Mouse (Mus musculus): ENCODE results near the gene Zfp982. TPM values are rescaled to one million over a fixed set of nuclear protein-coding genes. Genes with fewer than 3 reads are reported as not detected.
"Not testable (repeated sequence)": the region's sequence is repeated elsewhere in the genome, so short reads cannot be mapped to it uniquely, and the experiment has no call there.

Zfp982 gene
- polyA plus RNA-seq (2015; fragmentation: Nextera tagmentation; extraction: Ambion mirVana), result 6.6 and 6.9 TPM in 2 replicates

- not testable (repeated sequence) for H3K4me3 ChIP-seq (ENCODE audit: low read length); H3K9ac ChIP-seq (replicated peaks; ENCODE audit: low read length); H3K36me3 ChIP-seq (ENCODE audit: insufficient read depth, low read length); ATAC-seq (ENCODE audit: low FRiP score, low TSS enrichment); H3K27me3 ChIP-seq (ENCODE audit: insufficient read depth, low read length); H3K4me2 ChIP-seq (replicated peaks; ENCODE audit: low read depth, low read length); H3K4me1 ChIP-seq (ENCODE audit: insufficient read depth, low read length); H3K27ac ChIP-seq (ENCODE audit: low read length)
- WGBS, result 86% methylated on average over 7 of the region's 7 CpGs
- peaks cover 41% of the 10 kb centered on the region for H3K9me3 ChIP-seq (ENCODE audit: low read length)
These were observed at the start of gene Zfp982 for GRCm38 (mm10) chr4:147492117-147492516. TSS of gene Zfp982 (plus strand) at chr4:147492417.

DNA sequence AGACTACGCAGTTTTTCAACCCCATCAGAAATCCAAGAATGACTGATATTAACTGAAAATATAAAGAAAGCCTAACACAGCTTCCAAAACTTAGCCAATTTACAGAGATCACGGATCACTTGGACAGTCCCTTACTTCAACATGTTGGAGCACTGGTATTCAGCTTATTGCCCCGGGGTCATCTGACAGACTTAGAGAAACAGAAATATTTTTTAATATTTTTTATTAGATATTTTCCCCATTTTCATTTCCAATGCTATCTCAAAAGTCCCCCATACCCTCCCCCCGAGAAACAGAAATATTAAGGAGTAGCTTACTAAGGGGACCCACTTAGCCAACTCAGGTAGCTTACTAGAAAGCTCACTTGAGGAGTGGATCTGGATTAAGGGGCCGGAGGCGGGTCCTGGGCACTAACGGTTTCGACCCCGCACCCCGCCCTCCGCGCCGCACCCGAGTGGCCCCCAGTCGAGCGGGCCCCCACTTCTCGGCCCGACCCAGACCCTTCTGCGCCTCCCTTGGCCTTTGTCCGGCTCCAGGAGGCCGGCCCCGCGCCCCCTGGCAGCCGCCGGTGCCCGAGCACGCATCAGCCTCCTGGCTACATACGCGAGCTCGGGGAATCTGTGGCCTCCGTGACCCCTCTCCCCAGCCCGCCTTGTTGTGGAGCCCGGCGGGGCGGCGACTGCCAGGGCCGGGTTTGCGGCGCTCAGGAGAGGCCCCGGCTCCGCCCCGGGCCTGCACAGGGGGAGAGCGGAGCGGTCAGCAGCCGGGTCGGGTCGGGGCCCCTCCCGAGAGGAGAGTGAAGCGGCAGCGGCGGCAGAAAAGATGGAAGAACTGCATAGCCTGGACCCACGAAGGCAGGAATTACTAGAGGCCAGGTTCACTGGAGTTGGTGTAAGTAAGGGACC lies 49.3 kb upstream of the Zfp982 start:
- H3K9me3 ChIP-seq (ENCODE audit: low read length); H3K36me3 ChIP-seq (ENCODE audit: insufficient read depth, low read length); H3K4me1 ChIP-seq (ENCODE audit: insufficient read depth, low read length); H3K27me3 ChIP-seq (ENCODE audit: insufficient read depth, low read length): not testable (repeated sequence)
- peak; percentile 100 for ATAC-seq (ENCODE audit: low FRiP score, low TSS enrichment)
- Histone ChIP-seq H3K27ac (ENCODE audit: low read length) (peak overlapping the region; percentile 34; the same call in 1 of the 2 replicates), H3K4me3 (ENCODE audit: low read length) (peak overlapping the region; percentile 63), H3K9ac (replicated peaks; ENCODE audit: low read length) (peak overlapping the region; percentile 92), H3K4me2 (replicated peaks; ENCODE audit: low read depth, low read length) (peak overlapping the region; percentile 90)
- WGBS, result 7% methylated on average over 52 of the region's 52 CpGs

DNA sequence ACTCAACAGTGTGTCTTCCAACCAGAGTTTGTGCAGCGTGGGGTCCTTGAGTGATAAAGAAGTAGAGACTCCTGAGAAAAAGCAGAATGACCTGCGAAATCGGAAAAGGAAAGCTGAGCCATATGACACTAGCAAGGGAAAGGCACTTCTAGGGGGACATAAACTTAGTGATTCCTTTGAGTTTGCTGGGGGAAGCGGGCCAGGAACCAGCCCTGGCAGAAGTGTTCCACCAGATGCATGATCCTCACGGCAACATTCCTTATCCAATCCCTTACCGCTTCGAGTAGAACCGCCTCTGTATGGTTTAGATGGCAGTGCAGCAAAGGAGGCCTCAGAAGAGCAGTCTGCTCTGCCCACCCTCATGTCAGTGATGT lies 48.7 kb upstream of the Zfp982 start:
- not testable (repeated sequence) for H3K27ac ChIP-seq (ENCODE audit: low read length); H3K4me1 ChIP-seq (ENCODE audit: insufficient read depth, low read length); H3K27me3 ChIP-seq (ENCODE audit: insufficient read depth, low read length); H3K36me3 ChIP-seq (ENCODE audit: insufficient read depth, low read length); H3K9me3 ChIP-seq (ENCODE audit: low read length); ATAC-seq (ENCODE audit: low FRiP score, low TSS enrichment)
- peak overlapping the region; percentile 63 for H3K4me3 ChIP-seq (ENCODE audit: low read length)
- peak overlapping the region; percentile 90 for H3K4me2 ChIP-seq (replicated peaks; ENCODE audit: low read depth, low read length)
- WGBS, result 40% methylated on average over 8 of the region's 8 CpGs
- H3K9ac ChIP-seq (replicated peaks; ENCODE audit: low read length), result peak overlapping the region; percentile 92

DNA sequence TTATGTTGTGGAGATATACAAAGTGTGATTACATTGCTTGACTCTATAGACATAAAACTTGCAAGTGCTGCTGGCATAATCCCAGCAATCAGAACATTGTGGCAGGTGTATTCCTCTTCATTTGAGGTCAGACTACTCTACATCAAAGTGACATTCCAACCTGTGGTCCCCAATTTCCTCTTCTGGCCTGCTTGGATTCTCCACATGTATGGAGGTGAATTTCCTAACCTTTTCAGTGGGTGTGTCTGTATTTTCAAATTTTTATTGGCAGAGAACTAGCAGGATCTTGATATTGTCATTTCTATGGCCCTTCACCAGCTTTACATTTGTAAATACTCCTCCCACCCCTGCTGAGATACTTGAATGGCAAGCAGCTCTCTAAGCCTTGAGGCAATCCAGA lies 46.8 kb upstream of the Zfp982 start:
- H3K4me2 ChIP-seq (replicated peaks; ENCODE audit: low read depth, low read length); H3K27ac ChIP-seq (ENCODE audit: low read length); ATAC-seq (ENCODE audit: low FRiP score, low TSS enrichment); H3K9ac ChIP-seq (replicated peaks; ENCODE audit: low read length); H3K4me3 ChIP-seq (ENCODE audit: low read length); H3K27me3 ChIP-seq (ENCODE audit: insufficient read depth, low read length); H3K36me3 ChIP-seq (ENCODE audit: insufficient read depth, low read length); H3K4me1 ChIP-seq (ENCODE audit: insufficient read depth, low read length); H3K9me3 ChIP-seq (ENCODE audit: low read length): not testable (repeated sequence)

GRCm38 (mm10) chr4:147448358-147448757 lies 43.9 kb upstream of the Zfp982 start:
- Histone ChIP-seq H3K4me3 (ENCODE audit: low read length) (no peak overlapping the region), H3K4me1 (ENCODE audit: insufficient read depth, low read length) (no peaks in the 10 kb centered on the region), H3K9me3 (ENCODE audit: low read length) (peaks cover 6% of the 10 kb centered on the region), H3K27me3 (ENCODE audit: insufficient read depth, low read length) (no peaks in the 10 kb centered on the region), H3K36me3 (ENCODE audit: insufficient read depth, low read length) (no peaks in the 10 kb centered on the region), H3K9ac (replicated peaks; ENCODE audit: low read length) (no peak overlapping the region), H3K4me2 (replicated peaks; ENCODE audit: low read depth, low read length) (no peak overlapping the region), H3K27ac (ENCODE audit: low read length) (no peak overlapping the region)
- 75% methylated on average over 2 of the region's 2 CpGs for WGBS
- ATAC-seq (ENCODE audit: low FRiP score, low TSS enrichment), result no peak

DNA sequence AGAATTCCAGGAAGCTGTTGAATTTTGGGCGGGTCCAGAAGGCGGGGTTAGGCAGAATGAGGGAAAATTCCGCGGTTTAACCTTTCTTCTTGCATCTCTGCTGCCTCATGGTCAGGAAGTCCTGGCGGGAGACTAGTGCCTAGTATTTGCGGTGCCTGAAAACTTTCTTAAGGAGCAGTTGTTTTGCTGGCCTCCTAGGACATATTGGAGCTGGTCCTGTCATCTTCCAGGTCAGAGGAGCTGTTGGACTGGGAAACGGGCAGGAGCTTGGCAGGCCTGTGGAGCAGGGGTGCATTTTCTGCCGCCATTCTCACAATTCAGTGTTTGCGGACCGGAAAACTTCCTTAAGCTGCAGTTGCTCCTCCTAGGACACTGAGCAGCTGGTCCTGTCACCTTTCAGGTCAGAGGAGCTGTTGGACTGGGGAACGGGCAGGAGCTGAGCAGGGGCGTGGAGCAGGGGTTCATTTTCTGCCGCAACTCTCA lies 43.1 kb upstream of the Zfp982 start:
- 43% methylated on average over 13 of the region's 13 CpGs for WGBS
- ATAC-seq (ENCODE audit: low FRiP score, low TSS enrichment), result no peak
- no peaks in the 10 kb centered on the region for H3K36me3 ChIP-seq (ENCODE audit: insufficient read depth, low read length)
- no peaks in the 10 kb centered on the region for H3K27me3 ChIP-seq (ENCODE audit: insufficient read depth, low read length)
- H3K9ac ChIP-seq (replicated peaks; ENCODE audit: low read length), result peak overlapping the region; percentile 50; the same call in 1 of the 2 replicates
- H3K4me3 ChIP-seq (ENCODE audit: low read length), result peak overlapping the region; percentile 43
- peaks cover 6% of the 10 kb centered on the region for H3K9me3 ChIP-seq (ENCODE audit: low read length)
- peak overlapping the region; percentile 46 for H3K4me2 ChIP-seq (replicated peaks; ENCODE audit: low read depth, low read length)
- no peak overlapping the region for H3K27ac ChIP-seq (ENCODE audit: low read length)
- no peaks in the 10 kb centered on the region for H3K4me1 ChIP-seq (ENCODE audit: insufficient read depth, low read length)

GRCm38 (mm10) chr4:147449986-147450385 lies 42.2 kb upstream of the Zfp982 start:
- Histone ChIP-seq H3K4me3 (ENCODE audit: low read length) (peak overlapping the region; percentile 43; the same call in 1 of the 2 replicates), H3K4me2 (replicated peaks; ENCODE audit: low read depth, low read length) (peak overlapping the region; percentile 46; the same call in 1 of the 2 replicates)
- not testable (repeated sequence) for H3K36me3 ChIP-seq (ENCODE audit: insufficient read depth, low read length); H3K27me3 ChIP-seq (ENCODE audit: insufficient read depth, low read length); H3K4me1 ChIP-seq (ENCODE audit: insufficient read depth, low read length); H3K27ac ChIP-seq (ENCODE audit: low read length); H3K9me3 ChIP-seq (ENCODE audit: low read length); ATAC-seq (ENCODE audit: low FRiP score, low TSS enrichment); H3K9ac ChIP-seq (replicated peaks; ENCODE audit: low read length)
- WGBS, result 78% methylated on average over 2 of the region's 2 CpGs

DNA sequence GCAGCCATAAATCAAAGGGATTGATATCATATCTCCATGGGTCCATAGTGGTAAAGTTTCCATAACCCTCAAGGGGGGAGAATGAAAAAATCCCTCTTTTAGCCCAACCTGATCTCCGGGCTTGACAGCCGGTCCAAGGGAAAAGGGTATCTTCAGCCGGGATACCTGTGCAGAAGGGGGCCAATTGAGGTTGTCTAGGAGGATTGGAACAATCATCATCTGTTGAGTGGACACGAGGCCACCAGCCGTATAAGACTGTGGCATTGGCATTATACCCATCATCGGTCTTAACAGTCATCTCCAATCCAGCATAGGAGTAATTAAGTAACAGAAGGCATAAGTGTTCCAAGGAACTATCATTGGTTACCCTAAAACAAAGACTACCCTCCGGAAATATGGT lies 25.0 kb upstream of the Zfp982 start:
- not testable (repeated sequence) for ATAC-seq (ENCODE audit: low FRiP score, low TSS enrichment)
- H3K9me3 ChIP-seq (ENCODE audit: low read length), result peaks cover 56% of the 10 kb centered on the region

GRCm38 (mm10) chr4:147498772-147499613 lies 6.8 kb downstream of the Zfp982 start:
- WGBS, result 89% methylated on average over 5 of the region's 5 CpGs
- ATAC-seq (ENCODE audit: low FRiP score, low TSS enrichment), result not testable (repeated sequence)

More for the DNA sequence above, 25.0 kb upstream of the Zfp982 start:
- H3K4me1 ChIP-seq (ENCODE audit: insufficient read depth, low read length); H3K27me3 ChIP-seq (ENCODE audit: insufficient read depth, low read length); H3K4me2 ChIP-seq (replicated peaks; ENCODE audit: low read depth, low read length); H3K4me3 ChIP-seq (ENCODE audit: low read length); H3K9ac ChIP-seq (replicated peaks; ENCODE audit: low read length); H3K36me3 ChIP-seq (ENCODE audit: insufficient read depth, low read length); H3K27ac ChIP-seq (ENCODE audit: low read length): not testable (repeated sequence)
- 95% methylated on average over 7 of the region's 7 CpGs for WGBS

More at GRCm38 (mm10) chr4:147498772-147499613, 6.8 kb downstream of the Zfp982 start:
- H3K9me3 ChIP-seq (ENCODE audit: low read length), result peaks cover 15% of the 10 kb centered on the region
- H3K4me3 ChIP-seq (ENCODE audit: low read length); H3K27ac ChIP-seq (ENCODE audit: low read length); H3K4me1 ChIP-seq (ENCODE audit: insufficient read depth, low read length); H3K9ac ChIP-seq (replicated peaks; ENCODE audit: low read length); H3K27me3 ChIP-seq (ENCODE audit: insufficient read depth, low read length); H3K4me2 ChIP-seq (replicated peaks; ENCODE audit: low read depth, low read length); H3K36me3 ChIP-seq (ENCODE audit: insufficient read depth, low read length): not testable (repeated sequence)

All from kidney, embryonic 16.5 days (tissue).